Mouse (Mus musculus): ENCODE measurements at regions not wholly inside any gene's neighbourhood (a gene's known extent, or its start where the extent isn't known, plus 50 kb on each side); places are given as distances from the start of the nearest gene placed in this dataset.

GRCm38 (mm10) chr15:96775129-96775528 is 75.6 kb upstream of the Slc38a2 start:
- DNase-seq (ENCODE audit: extremely low spot score, low spot score) = no peak

- DNase-seq (ENCODE audit: extremely low spot score, low spot score) = no peak
Measured at GRCm38 (mm10) chr15:96774664-96775063, 75.1 kb upstream of the Slc38a2 start.

GRCm38 (mm10) chr15:96773656-96774055 is 74.1 kb upstream of the Slc38a2 start:
- DNase-seq (ENCODE audit: extremely low spot score, low spot score) = no peak

- DNase-seq (ENCODE audit: extremely low spot score, low spot score) = no peak
Measured at GRCm38 (mm10) chr15:96772701-96773100, 73.2 kb upstream of the Slc38a2 start.

GRCm38 (mm10) chr15:96770786-96771185 is 71.3 kb upstream of the Slc38a2 start:
- no peak for DNase-seq (ENCODE audit: extremely low spot score, low spot score)

- no peak for DNase-seq (ENCODE audit: extremely low spot score, low spot score)
Measured at GRCm38 (mm10) chr15:96770299-96770698, 70.8 kb upstream of the Slc38a2 start.

GRCm38 (mm10) chr15:96769751-96770150 is 70.2 kb upstream of the Slc38a2 start:
- no peak for DNase-seq (ENCODE audit: extremely low spot score, low spot score)

- no peak for DNase-seq (ENCODE audit: extremely low spot score, low spot score)
Measured at GRCm38 (mm10) chr15:96768301-96768993, 68.9 kb upstream of the Slc38a2 start.

- DNase-seq (ENCODE audit: extremely low spot score, low spot score) = no peak
Measured at GRCm38 (mm10) chr15:96767188-96767587, 67.7 kb upstream of the Slc38a2 start.

GRCm38 (mm10) chr15:96766238-96766637 is 66.7 kb upstream of the Slc38a2 start:
- DNase-seq (ENCODE audit: extremely low spot score, low spot score) = no peak

- DNase-seq (ENCODE audit: extremely low spot score, low spot score) = no peak
Measured at GRCm38 (mm10) chr15:96763611-96764010, 64.1 kb upstream of the Slc38a2 start.

- no peak for DNase-seq (ENCODE audit: extremely low spot score, low spot score)
Measured at GRCm38 (mm10) chr15:96759078-96759995, 59.8 kb upstream of the Slc38a2 start.

GRCm38 (mm10) chr15:96757446-96758198 is 58.1 kb upstream of the Slc38a2 start:
- DNase-seq (ENCODE audit: extremely low spot score, low spot score) = no peak

- no peak for DNase-seq (ENCODE audit: extremely low spot score, low spot score)
Measured at GRCm38 (mm10) chr15:96756456-96756855, 56.9 kb upstream of the Slc38a2 start.

GRCm38 (mm10) chr15:96755951-96756350 is 56.4 kb upstream of the Slc38a2 start:
- DNase-seq (ENCODE audit: extremely low spot score, low spot score) = no peak

- DNase-seq (ENCODE audit: extremely low spot score, low spot score) = no peak
Measured at GRCm38 (mm10) chr15:96755322-96755942, 55.9 kb upstream of the Slc38a2 start.

- DNase-seq (ENCODE audit: extremely low spot score, low spot score) = no peak
Measured at GRCm38 (mm10) chr15:96754079-96754478, 54.5 kb upstream of the Slc38a2 start.

- DNase-seq (ENCODE audit: extremely low spot score, low spot score) = no peak
Measured at GRCm38 (mm10) chr15:96752719-96753118, 53.2 kb upstream of the Slc38a2 start.

- DNase-seq (ENCODE audit: extremely low spot score, low spot score) = no peak
Measured at GRCm38 (mm10) chr15:96752062-96752358, 52.5 kb upstream of the Slc38a2 start.

- no peak for DNase-seq (ENCODE audit: extremely low spot score, low spot score)
Measured at GRCm38 (mm10) chr15:96751243-96752061, 51.9 kb upstream of the Slc38a2 start.

Measured in neural tube, embryonic 10.5 days (tissue).